Mouse (Mus musculus) embryo, embryonic 11.5 days (tissue): ENCODE measurements at regions not wholly inside any gene's neighbourhood (a gene's known extent, or its start where the extent isn't known, plus 50 kb on each side); places are given as distances from the start of the nearest gene placed in this dataset.

ENCODE experiments used
- DNase-seq: peaks from one replicate; pipeline ENCODE4 v3.0.0-alpha.2; 2012; ENCODE audit warnings: low read depth, low spot score

DNA sequence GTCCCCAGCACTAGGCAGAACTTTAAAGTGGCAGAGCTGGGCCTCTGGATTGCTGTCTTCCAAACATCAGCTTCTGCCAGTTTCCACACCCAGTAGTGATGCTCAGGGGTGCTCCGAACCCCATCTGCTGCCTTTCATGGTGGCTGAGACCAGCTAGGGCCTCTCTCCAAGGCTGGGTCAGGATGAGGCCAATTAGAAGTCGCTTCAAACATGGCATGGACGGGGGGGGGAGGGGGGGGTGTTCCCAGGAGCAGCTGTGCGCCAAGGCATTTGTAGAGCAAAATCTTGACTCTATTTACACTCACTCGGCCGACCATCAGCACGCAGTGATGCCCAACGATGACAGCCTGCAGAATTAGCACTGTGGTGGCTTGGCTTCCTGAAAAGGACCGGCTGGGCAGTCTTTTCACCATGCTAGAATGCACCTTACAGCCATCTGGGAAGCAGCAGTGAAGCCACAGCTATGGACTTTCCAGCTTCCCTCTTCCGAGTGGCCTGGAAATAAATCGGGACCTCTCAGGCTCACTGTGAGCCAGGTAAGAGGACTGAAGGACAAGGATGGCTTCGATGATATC lies 73.7 kb upstream of the Msx1 start:
- no peak for DNase-seq

DNA sequence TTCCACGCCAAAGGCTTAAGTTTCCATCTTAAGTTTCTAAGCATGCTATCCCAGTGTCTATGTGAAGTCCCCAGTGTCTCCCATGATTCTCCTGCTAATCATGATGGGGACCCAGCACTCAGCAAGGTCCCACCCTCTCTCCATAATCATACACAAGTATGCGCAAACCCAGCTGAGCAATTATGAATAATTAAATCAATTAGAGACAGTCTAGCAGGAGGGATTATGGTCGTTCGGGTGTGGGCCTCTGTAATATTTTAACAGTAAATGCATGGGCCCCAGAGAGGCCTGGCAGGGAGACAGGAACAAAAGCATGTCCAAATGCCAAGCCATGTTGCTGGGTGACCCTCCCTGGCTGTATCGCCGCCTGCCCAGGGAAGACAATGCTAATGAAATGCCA lies 73.1 kb upstream of the Msx1 start:
- no peak for DNase-seq

DNA sequence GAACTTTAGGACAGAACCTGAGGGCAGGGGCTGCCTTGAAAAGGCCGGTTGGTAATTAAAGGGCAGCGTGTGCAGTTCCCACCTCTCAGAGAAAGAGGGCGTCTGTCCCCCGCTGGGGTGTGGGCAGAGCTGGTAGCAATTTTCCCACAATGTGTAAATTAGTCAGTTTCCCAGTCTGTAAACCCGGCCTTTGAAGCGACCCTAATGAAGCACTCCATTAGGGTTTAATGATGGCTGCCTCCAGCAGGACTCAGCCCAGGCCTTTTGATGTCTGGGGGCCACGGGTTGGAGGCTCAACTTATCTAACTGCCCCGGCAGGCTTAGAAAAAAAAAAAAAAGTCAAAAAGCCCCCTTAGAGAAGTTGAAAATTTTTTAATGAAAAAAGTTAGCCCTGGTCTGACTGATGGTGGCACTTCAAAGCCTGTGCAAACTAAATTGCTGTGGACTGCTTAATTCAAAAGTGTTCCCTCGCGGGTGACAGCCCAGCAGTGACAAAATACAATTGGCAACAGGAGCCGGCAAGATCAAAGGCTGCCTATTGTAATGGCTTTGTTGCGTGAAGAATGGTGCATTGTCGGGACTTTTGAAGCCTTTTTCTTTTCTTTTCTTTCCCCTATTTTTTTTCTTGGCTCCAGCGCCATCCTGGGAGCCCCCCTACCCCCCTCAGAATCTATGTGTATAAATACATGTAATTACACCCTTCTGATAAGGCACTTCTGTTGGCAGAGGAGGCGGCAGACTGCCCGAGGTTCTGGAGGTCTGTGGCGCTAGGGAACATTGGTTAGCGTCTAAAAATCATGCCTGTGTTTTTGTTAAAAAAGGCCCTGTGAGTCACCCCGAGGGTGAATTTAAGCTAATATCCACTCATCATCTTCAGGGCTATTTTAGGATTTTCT lies 71.3 kb upstream of the Msx1 start:
- DNase-seq: peak; percentile 54

DNA sequence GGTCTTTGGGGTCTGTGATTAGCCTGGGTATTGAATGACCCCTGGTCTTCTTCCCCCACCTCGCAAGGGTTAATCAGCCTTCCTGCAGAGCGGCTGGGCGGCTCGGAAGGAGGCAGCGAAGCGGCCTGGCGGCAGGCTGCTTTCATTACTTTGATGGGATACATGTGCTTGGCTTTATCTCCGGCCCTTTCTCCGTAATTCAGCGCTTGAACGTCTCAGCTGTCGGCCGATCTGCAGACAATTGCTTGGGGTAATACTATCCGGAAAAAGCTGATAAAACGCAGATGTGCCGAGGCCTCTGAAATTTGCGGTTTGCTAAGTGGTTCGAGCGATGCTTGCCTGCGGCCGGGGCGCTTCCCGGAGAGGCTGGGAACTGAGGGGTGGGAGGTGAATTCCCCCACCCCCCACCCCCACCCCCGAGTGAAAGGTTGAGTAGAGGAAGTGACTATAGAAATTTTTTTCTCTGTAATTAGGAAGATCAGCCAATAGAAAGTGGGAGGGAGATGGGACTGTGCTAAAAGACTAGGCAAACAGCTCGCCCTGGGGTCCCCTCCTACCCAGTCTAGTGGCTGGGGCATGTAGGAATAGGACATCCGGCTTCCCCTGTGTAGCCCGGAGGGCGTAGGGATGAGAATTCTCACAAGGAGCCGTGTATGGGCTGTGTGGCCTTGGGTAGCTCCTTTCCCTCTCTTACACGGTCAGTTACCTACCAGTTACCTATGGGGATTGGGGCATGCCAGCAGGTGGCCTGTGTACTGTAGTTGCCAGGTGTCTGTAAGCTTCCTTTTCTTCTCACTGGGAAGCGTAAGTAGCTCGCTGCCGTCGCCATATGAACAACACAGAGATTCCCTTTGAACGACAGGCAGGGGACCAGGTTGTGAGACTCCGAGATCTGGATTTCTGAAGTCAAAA lies 69.5 kb upstream of the Msx1 start:
- DNase-seq: peak; percentile 61

DNA sequence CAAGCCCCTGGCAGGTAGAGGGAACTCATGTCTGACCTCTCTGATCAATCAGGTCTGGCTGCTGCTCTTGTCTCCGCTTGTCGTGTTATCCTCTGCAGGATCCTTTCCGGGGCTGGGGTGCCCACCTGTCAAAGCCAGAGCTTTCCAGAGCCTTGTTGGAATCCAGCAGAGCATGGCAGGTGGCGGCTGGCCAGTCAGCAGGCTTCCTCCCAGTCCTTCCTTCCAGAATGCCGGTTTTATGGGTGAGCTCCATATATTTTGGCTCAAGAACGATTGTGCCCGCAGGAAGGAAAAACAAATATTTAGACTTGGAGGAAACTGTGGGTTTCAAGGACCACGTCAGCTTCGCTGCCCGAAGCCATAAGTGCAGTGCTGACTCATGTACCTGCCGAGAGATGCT lies 66.3 kb upstream of the Msx1 start:
- no peak for DNase-seq

DNA sequence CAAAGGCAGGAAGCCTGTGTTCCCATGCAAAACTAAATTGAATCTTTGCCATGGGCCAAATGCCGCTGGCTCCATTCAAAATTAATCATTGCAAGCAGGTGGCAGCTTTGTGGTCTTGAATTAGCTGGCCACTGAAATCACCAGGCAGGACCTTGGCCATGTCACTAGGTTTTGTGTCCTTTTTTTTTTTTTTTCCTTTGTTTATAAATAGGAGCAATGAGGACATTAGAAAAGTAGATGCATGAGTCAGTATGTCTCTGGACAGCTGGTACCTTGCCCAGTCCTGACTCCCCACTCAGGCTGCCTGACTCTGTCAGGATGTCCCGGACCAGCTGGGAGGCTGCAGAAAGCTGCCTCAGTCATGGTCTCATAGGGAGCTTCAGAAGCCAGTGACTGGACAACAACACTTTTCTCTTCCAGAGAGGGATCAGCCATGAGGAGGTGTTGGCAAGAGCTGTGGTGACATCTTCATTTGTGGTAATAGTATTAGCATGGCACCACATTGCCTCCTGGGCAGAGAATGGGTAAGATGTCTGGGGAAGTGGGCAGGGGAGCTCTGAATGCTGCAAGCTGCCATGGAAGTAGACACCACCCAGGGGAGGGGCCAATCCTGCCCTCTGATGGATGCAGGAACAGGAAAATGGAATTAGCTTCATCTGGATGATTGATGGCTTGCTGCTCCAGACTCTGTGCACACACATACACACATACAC lies 55.4 kb upstream of the Msx1 start:
- DNase-seq: no peak

DNA sequence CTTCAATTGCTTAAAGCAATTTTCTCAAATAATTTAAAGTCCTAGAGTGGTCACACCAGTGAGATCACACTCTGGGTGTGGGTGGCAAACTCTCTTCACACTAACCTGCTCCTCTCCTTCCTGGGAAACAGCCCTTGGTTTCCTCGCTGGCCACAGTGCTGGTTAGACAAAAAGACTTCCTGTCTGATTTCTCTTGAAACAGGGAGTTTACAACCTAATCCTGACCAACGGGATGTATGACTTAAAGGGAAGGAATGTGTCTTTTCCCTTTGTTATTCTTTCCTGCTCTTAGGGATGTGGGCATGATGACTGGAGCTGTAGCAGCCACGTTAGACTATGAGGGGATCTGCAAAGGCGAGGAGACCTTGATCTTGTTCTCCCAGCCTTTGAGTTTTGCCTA lies 51.9 kb upstream of the Msx1 start:
- DNase-seq: no peak

DNA sequence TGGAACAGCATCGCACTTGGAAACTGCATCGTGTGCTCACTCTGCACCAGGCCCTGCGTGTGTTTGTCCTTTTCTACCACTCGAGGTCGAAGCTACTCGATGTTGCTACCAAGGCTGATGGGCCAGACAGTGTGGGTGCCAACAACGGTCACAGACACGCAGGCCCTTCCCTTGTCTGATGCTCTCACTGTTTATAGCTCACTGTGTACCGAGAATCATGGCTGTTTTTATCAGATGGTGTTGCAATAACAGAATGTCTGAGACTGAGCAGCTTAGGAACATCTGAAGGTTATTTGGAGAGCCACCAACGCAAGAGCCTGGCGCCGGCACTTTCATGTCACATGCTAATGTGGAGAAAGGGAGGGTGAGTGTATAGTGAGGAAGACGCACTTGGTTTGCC lies 51.1 kb upstream of the Msx1 start:
- no peak for DNase-seq

DNA sequence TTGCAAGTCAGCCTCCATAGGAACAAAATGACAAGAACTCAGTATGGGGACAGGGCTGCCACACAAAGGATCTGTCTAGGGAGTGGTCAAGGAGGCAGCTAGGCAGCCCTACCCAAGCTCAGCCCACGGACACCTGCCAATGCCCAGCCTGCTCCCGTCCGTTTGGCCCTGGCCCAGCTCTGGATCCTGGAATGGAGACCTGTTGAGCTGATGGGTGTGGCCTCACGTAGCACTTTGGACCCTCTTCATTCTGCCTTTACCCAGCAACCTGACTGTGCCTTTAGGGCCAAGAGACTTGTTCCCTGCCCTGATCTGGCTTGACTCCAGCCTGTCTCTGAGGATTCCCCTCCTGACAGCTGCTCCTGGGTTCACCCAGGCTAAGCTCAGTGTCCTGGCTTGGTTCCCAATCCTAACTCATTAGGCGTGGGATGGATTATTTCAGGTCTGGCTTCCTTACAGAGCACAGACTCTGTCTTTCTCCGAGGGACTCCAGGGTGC lies 50.5 kb upstream of the Msx1 start:
- no peak for DNase-seq
